Mouse (Mus musculus): Measurements from ENCODE around the gene Bcor.

Bcor gene

GRCm38 (mm10) chrX:12126408-12127105 is 33.6 kb downstream of the Bcor start:
- no peak for DNase-seq (ENCODE audit: low read depth)

DNA sequence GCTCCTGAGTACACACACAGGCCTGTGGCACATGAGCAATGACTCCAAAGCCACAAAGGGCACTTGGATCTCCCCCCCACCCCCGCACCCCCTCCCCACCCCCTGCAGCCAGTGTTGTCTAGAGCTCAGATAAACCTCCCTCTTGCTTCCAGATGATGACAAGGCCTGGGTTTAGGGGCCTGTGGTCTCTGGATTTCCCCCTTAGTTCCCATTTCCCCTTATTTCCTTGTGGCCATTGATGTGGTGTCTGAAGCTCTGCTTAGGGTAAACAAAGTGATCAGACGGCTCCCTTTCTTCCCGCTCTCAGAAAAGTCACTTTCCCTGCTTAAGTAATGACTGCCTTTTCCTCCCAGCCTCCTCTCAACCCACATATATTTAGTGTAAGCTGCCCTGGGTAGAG is 35.6 kb downstream of the Bcor start:
- no peak for DNase-seq (ENCODE audit: low read depth)

DNA sequence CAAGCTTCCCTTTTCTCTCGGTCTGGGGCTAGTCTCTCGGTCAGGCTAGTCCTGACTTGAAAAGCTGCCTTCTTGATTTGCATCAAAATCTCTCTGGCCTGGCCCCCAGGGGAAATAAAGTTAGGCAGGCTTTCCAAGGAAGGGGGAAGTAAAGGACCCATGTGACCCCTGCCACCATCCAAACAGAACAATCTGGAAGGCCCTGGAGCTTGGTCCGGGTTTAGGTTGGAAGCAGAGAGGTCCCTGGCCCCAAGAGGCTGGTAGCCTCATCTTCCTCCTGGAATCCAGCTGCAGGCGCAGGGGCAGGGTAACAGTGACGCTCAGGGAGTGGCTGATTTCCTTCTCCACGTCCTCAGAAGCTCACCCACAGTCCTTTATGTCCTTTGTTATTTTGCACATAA is 36.5 kb downstream of the Bcor start:
- DNase-seq (ENCODE audit: low read depth), result no peak

DNA sequence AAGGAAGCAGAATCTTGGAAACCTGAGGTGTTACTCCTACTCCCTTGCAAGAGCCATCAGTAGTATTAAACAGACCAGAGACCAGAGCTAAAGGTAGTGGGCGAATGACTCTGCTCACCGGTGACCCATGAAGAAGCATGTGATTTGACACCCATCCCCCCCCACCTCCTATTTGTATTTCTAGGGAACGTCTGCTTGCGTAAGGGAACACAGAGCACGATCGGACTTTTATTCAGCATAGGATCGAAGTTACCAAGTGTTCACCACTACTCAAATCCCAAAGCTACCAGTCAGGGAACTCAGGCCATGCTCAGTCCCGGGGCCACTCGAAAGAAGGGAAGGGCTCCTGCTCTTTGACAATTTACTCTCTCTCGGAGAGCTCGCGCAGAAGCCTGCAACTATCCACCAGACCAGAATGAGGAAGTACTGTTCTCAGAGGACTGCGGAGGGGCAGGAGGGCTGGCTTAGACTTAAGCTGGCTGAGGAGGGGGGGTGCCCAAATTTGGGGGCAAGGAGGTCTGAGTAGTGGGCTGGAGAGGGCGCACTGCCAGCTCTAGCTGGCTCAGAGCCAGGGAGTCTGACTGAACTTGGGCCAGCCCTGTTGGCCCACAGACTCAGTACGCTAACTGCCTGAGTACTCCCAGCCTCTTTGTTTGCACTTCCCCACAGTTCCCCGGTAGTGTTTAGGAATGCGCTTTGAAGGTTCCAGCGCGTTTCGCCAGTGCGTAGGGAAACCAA is 37.4 kb downstream of the Bcor start:
- DNase-seq (ENCODE audit: low read depth), result no peak

DNA sequence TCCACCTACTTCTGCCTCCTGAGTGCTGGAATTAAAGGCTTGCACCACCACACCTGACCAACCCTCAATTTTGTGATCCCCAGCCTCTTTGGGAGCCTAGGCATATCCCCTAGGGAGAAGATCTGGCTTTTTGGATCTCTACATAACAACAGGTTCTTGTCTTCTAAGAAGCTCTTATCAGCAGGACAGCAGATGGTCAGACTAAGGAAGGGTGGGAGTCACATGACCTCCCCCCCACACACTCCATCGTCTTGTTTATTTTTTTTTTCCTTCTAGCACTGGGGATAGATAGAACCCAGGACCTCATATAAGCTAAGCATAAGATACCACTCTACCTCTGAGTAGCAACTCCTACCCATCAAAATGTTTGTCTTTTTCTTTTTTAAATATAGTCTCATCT is 40.7 kb downstream of the Bcor start:
- no peak for DNase-seq (ENCODE audit: low read depth)

DNA sequence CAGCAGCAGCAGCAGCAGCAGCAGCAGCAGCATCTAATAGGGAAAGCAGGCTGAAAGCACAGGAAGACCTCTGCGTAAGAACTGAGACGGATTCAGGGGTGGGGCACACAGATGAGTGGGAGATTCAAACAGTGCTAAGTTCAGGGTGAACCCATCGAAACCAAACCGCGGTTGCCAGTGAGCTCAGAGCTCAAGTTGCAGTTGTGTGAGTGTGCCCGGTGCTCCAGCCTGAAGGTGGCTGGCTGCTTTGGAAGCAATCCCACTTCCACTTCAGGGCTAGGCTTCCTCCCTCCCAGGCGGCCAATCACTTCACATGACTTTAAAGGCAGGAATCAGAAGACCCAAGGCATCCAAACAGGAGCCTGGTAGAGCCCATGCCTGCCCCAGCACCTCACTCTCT is 44.0 kb downstream of the Bcor start:
- peak; percentile 36 for DNase-seq (ENCODE audit: low read depth)

DNA sequence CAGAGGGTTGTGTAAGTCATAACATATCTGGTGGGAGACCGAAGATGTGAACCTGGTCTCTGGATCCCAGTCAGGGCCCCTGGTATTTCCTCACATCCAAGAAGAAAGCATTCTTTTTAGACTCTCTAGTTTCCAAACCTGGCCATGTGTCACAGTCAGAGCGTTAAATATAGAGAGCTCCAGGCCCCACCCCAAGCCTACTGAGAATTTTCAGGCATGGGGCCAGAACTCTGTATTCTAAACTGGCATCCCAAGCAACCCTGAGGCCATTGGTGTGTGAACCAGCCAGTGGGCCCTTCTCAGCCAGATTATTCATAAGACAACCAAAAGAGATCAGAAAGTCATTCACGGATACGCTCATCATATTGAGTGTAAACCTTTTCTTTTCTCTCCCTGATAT is 48.0 kb downstream of the Bcor start:
- no peak for DNase-seq (ENCODE audit: low read depth)

GRCm38 (mm10) chrX:12110518-12110917 is 49.6 kb downstream of the Bcor start:
- no peak for DNase-seq (ENCODE audit: low read depth)

DNA sequence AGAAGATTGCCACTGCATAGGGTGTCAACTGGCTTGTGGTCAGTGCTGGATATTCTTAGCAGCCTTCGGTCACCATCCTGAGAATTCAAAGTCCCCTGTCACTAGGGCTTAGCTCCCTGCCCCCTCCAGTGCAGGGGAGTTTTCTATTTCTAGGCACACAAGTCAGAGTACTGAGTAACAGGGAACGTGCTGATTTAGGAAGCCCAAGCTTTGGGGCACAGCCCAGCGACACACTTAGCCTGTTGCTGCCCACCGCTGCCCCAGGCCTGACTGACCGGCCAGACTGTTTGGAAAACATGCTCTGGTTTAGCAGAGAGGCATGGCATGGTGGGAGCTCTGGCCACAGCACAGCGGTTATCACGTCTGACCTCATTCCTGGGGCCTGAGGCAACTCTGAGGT is 54.8 kb downstream of the Bcor start:
- DNase-seq (ENCODE audit: low read depth), result no peak

DNA sequence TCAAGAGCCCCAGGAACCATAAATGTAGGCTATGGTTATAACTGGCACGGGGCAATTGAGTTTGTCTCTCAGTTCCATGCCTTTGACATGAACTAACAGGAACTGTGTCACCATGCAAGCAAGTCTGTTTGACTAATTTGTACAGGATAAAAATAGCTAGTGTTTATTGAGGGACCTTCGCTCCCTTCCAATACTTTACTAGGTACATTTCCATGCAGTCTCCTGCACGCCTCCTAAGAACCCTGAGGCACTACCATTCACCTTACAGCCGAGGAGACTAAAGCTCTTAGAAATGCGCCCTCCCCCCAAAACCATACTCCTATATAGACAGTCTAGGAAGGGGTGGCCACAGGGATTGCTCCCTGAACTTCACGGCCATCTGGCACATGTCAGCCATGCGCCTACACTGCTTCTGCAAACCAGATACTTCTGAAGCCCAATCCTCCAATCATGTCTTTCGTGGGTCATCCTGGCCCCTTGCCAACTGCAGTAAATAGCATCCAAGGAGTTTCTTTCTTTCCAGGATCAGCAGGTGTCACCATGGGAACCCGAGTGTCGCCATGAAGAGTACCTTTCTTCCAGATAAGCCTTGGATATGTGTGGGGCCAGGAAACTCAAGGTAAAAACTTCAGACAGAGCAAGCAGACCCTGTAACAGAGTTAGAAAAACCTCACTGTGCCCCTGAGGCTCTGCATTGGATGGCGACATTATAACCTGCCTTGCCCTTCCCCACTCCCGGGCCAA is 63.2 kb downstream of the Bcor start:
- no peak for DNase-seq (ENCODE audit: low read depth)

- peak; percentile 58 for DNase-seq (ENCODE audit: low read depth)
Observed at GRCm38 (mm10) chrX:12093371-12093770, 66.8 kb downstream of the Bcor start.

GRCm38 (mm10) chrX:12091431-12092061 is 68.6 kb downstream of the Bcor start:
- peak; percentile 74 for DNase-seq (ENCODE audit: low read depth)

DNA sequence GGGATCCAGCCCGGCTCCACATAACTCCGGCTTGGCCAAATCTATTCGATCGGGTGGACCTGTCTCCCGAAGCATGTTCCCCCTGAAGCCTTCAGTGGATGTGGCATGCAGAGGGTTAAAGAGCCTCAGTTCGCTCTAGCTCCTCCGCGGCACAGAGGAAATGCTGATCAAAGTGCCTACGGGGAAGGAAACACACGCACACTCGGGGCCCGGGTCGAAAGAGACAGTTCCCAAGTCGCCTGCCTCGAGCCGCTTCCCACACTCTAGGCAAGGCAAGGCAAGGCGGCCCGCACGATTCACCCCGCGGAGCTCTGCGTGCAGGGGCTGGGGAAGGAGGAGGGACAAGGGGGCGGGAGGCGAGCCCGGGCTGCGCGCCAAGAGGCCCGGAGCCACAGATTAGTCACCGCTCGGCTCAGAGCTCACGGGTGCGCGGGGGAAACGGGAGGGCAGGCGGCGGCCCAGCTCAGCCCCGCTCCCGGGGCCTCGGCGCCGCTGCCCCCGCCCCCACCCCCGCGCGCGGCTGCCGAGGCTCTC is 69.2 kb downstream of the Bcor start:
- DNase-seq (ENCODE audit: low read depth), result peak; percentile 76

DNA sequence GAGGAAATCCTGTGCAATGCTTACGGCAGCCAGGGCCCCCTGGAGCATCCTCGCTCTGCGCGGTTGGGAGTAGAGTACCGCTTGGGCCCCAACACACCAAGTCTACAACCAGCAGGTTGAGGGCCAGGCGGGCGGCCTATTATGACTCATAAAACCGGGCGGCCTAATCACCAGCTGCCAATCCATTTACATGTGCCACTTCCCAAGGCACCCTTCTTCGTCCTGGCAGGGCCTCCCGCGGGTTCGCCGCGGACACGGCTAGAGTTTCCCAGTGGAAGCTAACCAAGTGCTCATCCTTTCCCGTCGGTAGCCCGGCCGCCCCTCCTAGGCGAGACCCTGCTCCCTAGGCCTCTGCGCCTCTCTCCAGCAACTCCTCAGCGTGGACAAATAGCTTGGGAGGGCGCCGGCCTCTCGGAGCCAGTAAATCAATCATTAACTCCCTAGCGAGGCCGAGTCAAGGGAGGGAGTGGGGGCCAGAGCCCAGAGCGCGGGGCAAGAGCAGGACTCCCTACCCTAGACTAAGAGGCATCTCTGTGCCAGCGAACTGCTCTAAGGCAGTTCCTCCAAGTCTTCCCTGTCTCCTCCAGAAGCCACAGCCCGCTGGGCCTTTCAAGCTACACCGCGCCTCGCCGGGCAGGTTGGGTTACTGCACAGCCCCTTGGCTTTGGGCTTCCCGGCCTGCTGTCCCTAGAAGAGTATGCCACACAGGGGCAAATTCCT is 69.8 kb downstream of the Bcor start:
- DNase-seq (ENCODE audit: low read depth), result peak; percentile 47

- DNase-seq (ENCODE audit: low read depth), result peak; percentile 52
Observed at GRCm38 (mm10) chrX:12089353-12090081, 70.6 kb downstream of the Bcor start.

DNA sequence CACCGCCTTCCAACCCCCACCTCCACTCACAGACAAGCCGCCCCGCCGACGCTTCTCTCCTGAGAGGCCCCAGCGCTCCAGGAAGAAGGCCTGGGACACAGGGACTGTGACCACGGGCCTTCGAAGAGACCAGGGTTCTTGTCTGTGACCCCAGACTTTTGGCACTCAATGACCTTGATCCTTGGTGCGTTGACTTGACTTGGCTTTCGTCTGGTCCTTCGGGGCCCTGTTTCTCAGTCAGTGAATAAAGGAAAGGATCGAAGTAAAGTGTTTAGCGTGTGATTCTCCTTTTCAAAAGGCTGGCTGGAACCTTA is 71.2 kb downstream of the Bcor start:
- no peak for DNase-seq (ENCODE audit: low read depth)

DNA sequence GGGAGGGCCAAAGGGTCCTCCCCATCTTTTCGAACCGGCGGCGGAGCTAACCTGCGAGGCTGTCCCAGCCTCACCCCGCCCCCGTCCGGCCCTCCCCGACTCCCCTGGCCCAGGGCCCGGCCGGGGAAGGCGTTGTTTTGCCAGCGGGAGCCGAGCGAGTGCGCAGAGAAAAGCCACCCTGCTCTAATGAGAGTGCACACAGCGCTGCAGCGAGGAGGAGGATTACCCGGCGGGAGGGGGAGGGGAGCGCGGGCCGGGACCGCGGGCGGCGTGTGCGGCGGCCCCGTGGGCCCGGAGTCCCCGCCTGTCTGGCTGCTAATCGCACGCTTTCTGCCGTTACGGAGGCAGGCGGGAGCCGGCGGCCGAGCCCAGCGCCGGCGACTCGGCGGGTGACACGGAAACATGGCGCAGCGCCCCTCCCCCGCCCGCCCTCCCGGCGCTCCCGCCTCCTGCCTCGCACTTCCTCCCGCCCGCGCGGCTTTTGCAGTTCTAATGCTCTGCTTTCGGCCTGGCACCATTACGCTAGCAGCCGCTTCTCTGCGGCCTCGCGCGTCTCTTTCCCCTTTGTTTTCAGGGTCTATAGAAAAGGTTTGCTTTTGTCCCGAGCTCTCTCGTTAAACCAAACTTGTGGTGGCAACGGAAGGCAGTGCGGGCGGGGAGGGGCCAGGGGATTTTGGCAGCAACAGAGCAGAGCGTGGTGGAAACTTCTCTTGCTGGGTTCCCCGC is 71.7 kb downstream of the Bcor start:
- DNase-seq (ENCODE audit: low read depth), result peak; percentile 88

DNA sequence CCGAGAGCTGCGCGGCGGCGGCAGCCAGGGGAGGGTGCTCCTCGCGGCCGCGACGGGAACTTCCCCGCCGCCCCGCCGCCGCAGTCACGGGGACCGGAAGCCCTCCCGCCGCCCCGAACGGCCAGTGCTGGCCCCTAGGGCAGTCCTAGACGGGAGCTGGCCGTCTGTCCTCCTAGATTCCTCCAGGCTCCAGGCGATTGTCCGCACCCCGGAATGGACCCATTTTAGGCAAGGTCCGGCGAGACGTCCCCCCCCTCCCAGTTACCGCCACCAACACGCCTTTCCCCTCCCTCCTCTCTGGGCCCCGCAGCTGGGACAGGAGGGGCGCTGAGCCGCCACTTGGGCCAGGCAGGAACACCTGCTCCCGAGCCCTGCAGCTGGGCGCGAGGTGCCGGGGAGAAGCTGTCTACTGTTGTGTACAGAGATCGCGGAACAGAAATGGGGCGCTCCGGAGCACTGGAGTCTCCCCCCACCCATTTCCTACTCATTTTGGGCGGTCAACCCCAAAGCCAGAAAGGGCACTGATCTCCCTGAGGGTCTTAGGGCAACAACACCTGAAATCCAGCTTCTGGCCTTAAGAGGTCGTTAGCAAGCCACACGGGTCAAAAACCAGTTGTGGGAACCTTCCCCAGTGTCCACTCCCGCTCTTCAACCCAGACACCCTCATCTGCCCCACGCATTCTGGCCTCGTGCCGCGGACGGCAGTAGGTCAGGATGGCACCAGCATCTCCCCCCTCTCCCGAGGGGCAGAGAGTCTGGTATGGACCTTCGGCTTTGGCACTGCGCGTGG is 72.4 kb downstream of the Bcor start:
- DNase-seq (ENCODE audit: low read depth), result peak; percentile 62

- no peak for DNase-seq (ENCODE audit: low read depth)
Observed at GRCm38 (mm10) chrX:12086674-12087510, 73.3 kb downstream of the Bcor start.

All from naive thymus-derived CD4-positive, alpha-beta T cell, adult 2 months (primary cell).